Mouse (Mus musculus) neutrophil, adult 5-6 weeks (primary cell): ENCODE measurements at regions not wholly inside any gene's neighbourhood (a gene's known extent, or its start where the extent isn't known, plus 50 kb on each side); places are given as distances from the start of the nearest gene placed in this dataset.
A peak's percentile ranks its signal among the peaks of the same experiment; 100 is the strongest.
"Not testable (repeated sequence)": the region's sequence is repeated elsewhere in the genome, so short reads cannot be mapped to it uniquely, and the experiment has no call there.

Experiments used
- ATAC-seq: fragments of 151-379, 151-347 bp; 2 replicates; pipeline ENCODE4 v1.8.0; 2017; ENCODE audit warnings: mild to moderate bottlenecking, moderate TSS enrichment; ENCODE audit not compliant: insufficient number of reproducible peaks, poor library complexity, low FRiP score, severe bottlenecking; ENCODE audit errors: extremely low read depth

- no peak for ATAC-seq
Observed at GRCm38 (mm10) chr13:5666235-5667007, 194.9 kb upstream of the Klf6 start.

- ATAC-seq = no peak
Observed at GRCm38 (mm10) chr13:5675668-5676067, 185.6 kb upstream of the Klf6 start.

- ATAC-seq = no peak
Observed at GRCm38 (mm10) chr13:5690124-5690523, 171.2 kb upstream of the Klf6 start.

GRCm38 (mm10) chr13:5690680-5691079, 170.6 kb upstream of the Klf6 start:
- ATAC-seq = not testable (repeated sequence)

- no peak for ATAC-seq
Observed at GRCm38 (mm10) chr13:5694626-5695025, 166.7 kb upstream of the Klf6 start.

- ATAC-seq = not testable (repeated sequence)
Observed at GRCm38 (mm10) chr13:5695581-5695980, 165.7 kb upstream of the Klf6 start.

- no peak for ATAC-seq
Observed at GRCm38 (mm10) chr13:5696377-5696776, 164.9 kb upstream of the Klf6 start.

- not testable (repeated sequence) for ATAC-seq
Observed at GRCm38 (mm10) chr13:5697329-5697728, 164.0 kb upstream of the Klf6 start.

GRCm38 (mm10) chr13:5702071-5702470, 159.2 kb upstream of the Klf6 start:
- ATAC-seq = no peak

- ATAC-seq = peak; percentile 71
Observed at GRCm38 (mm10) chr13:5704991-5705390, 156.3 kb upstream of the Klf6 start.

GRCm38 (mm10) chr13:5711646-5712045, 149.6 kb upstream of the Klf6 start:
- no peak for ATAC-seq

GRCm38 (mm10) chr13:5713195-5713863, 148.0 kb upstream of the Klf6 start:
- no peak; the same call in 1 of the 2 replicates for ATAC-seq

- peak; percentile 51 for ATAC-seq
Observed at GRCm38 (mm10) chr13:5714191-5714591, 147.1 kb upstream of the Klf6 start.

- ATAC-seq = no peak
Observed at GRCm38 (mm10) chr13:5714793-5715192, 146.5 kb upstream of the Klf6 start.

GRCm38 (mm10) chr13:5716749-5717148, 144.5 kb upstream of the Klf6 start:
- ATAC-seq = peak; percentile 42; the same call in 1 of the 2 replicates

- ATAC-seq = no peak
Observed at GRCm38 (mm10) chr13:5723319-5723718, 138.0 kb upstream of the Klf6 start.

GRCm38 (mm10) chr13:5724364-5724763, 136.9 kb upstream of the Klf6 start:
- no peak for ATAC-seq

GRCm38 (mm10) chr13:5725984-5726383, 135.3 kb upstream of the Klf6 start:
- peak; percentile 94 for ATAC-seq

- no peak for ATAC-seq
Observed at GRCm38 (mm10) chr13:5726446-5726845, 134.8 kb upstream of the Klf6 start.

GRCm38 (mm10) chr13:5728172-5728571, 133.1 kb upstream of the Klf6 start:
- ATAC-seq = no peak
